ENCODE assay signal across 25 mouse cellular contexts in genomic region chr4:77662309-77662708, GRCm38 (mm10).
"Had no signal": no experiment of that assay in that cellular context is flagged by ENCODE, and none has a peak within 500 bp of the region (broad histone marks: within the 10 kb centered on the region; RNA-seq: fewer than 3 reads in every experiment).

No protein-coding gene starts in this region.

- H3K36me3 ChIP-seq: limb, embryonic 10.5 days; limb, embryonic 13.5 days; liver, embryonic 12.5 days; liver, embryonic 15.5 days; lung, embryonic 15.5 days; midbrain, embryonic 10.5 days; midbrain, embryonic 13.5 days; neural tube, embryonic 12.5 days; neural tube, embryonic 15.5 days had no signal

- H3K9me3 ChIP-seq: limb, embryonic 10.5 days; limb, embryonic 13.5 days; liver, embryonic 12.5 days; liver, embryonic 15.5 days; lung, embryonic 15.5 days; megakaryocyte, embryonic 14.5 days; midbrain, embryonic 10.5 days; midbrain, embryonic 13.5 days; neural tube, embryonic 12.5 days; neural tube, embryonic 15.5 days had no signal

- H3K4me3 ChIP-seq: limb, embryonic 10.5 days; limb, embryonic 13.5 days; liver, embryonic 12.5 days; liver, embryonic 15.5 days; lung, embryonic 15.5 days; megakaryocyte, embryonic 14.5 days; midbrain, embryonic 10.5 days; midbrain, embryonic 13.5 days; neural tube, embryonic 12.5 days; neural tube, embryonic 15.5 days had no signal

- H3K4me2 ChIP-seq: limb, embryonic 13.5 days; liver, embryonic 12.5 days; liver, embryonic 15.5 days; lung, embryonic 15.5 days; midbrain, embryonic 13.5 days; neural tube, embryonic 12.5 days; neural tube, embryonic 15.5 days had no signal

- H3K9ac ChIP-seq: limb, embryonic 13.5 days; liver, embryonic 12.5 days; liver, embryonic 15.5 days; lung, embryonic 15.5 days; midbrain, embryonic 13.5 days; neural tube, embryonic 12.5 days; neural tube, embryonic 15.5 days had no signal

- ATAC-seq: liver, embryonic 12.5 days; midbrain, embryonic 13.5 days had no signal

- H3K27me3 ChIP-seq: limb, embryonic 13.5 days; liver, embryonic 12.5 days; liver, embryonic 15.5 days; lung, embryonic 15.5 days; megakaryocyte, embryonic 14.5 days; midbrain, embryonic 13.5 days; neural tube, embryonic 12.5 days; neural tube, embryonic 15.5 days had no signal

- H3K4me1 ChIP-seq: limb, embryonic 10.5 days; limb, embryonic 13.5 days; liver, embryonic 12.5 days; liver, embryonic 15.5 days; lung, embryonic 15.5 days; megakaryocyte, embryonic 14.5 days; midbrain, embryonic 10.5 days; midbrain, embryonic 13.5 days; neural tube, embryonic 12.5 days; neural tube, embryonic 15.5 days had no signal

- DNase-seq: kidney, adult 9 months; kidney, postnatal 14 days; kidney, postnatal 4 days; layer of hippocampus, postnatal 36 days; liver; lung, adult 18-20 months; lung, postnatal 10 days; lung, postnatal 36 days; right cerebral cortex, adult 18-20 months; right cerebral cortex, postnatal 14 days; right cerebral cortex, postnatal 4 days; thymus, adult 2 months; thymus, postnatal 14 days; thymus, postnatal 4 days had no signal

- H3K27ac ChIP-seq: limb, embryonic 10.5 days; limb, embryonic 13.5 days; liver, embryonic 12.5 days; liver, embryonic 15.5 days; lung, embryonic 15.5 days; midbrain, embryonic 10.5 days; midbrain, embryonic 13.5 days; neural tube, embryonic 12.5 days; neural tube, embryonic 15.5 days; stomach, postnatal 0 days had no signal
